Mouse (Mus musculus): ENCODE measurements around the gene Khk. TPM values are rescaled to one million over a fixed set of nuclear protein-coding genes. Genes with fewer than 3 reads are reported as not detected.
A peak's percentile ranks its signal among the peaks of the same experiment; 100 is the strongest.

Khk gene
- polyA plus RNA-seq, 1 experiment from 2014 or later, result 11.2 TPM

GRCm38 (mm10) chr5:30926073-30926472 is 4.8 kb downstream of the Khk start:
- Histone ChIP-seq H3K9ac (no peak overlapping the region), H3K9me3 (ENCODE audit: control insufficient read depth, low read length) (no peaks in the 10 kb centered on the region), H3K27me3 (ENCODE audit: control insufficient read depth, insufficient read depth, low read length) (no peaks in the 10 kb centered on the region), H3K4me3 (replicated peaks; ENCODE audit: low read length) (no peak overlapping the region), H3K4me1 (replicated peaks; ENCODE audit: control insufficient read depth, insufficient read depth, low read length) (peaks cover 12% of the 10 kb centered on the region), H3K4me2 (replicated peaks) (no peak overlapping the region), H3K36me3 (replicated peaks; ENCODE audit: control insufficient read depth, insufficient read depth) (no peaks in the 10 kb centered on the region), H3K27ac (no peak overlapping the region)
- DNase-seq (ENCODE audit: low spot score) (no peak), ATAC-seq (ENCODE audit: low FRiP score) (no peak)
- 90% methylated on average over 2 of the region's 2 CpGs for WGBS

- 41% methylated on average over 7 of the region's 7 CpGs for WGBS
Measured at GRCm38 (mm10) chr5:30927945-30928529, 6.8 kb downstream of the Khk start.

GRCm38 (mm10) chr5:30930121-30930520 is 8.9 kb downstream of the Khk start:
- peak; percentile 41; the same call in 1 of the 2 replicates for ATAC-seq (ENCODE audit: low FRiP score)

More at GRCm38 (mm10) chr5:30927945-30928529, 6.8 kb downstream of the Khk start:
- H3K4me1 ChIP-seq (replicated peaks; ENCODE audit: control insufficient read depth, insufficient read depth, low read length), result no peaks in the 10 kb centered on the region
- ATAC-seq (ENCODE audit: low FRiP score), result peak; percentile 59
- H3K27me3 ChIP-seq (ENCODE audit: control insufficient read depth, insufficient read depth, low read length), result no peaks in the 10 kb centered on the region
- H3K4me3 ChIP-seq (replicated peaks; ENCODE audit: low read length), result no peak overlapping the region
- peak overlapping the region; percentile 32 for H3K4me2 ChIP-seq (replicated peaks)
- no peak overlapping the region for H3K27ac ChIP-seq
- no peak overlapping the region for H3K9ac ChIP-seq
- peak; percentile 72 for DNase-seq (ENCODE audit: low spot score)
- H3K36me3 ChIP-seq (replicated peaks; ENCODE audit: control insufficient read depth, insufficient read depth), result no peaks in the 10 kb centered on the region
- H3K9me3 ChIP-seq (ENCODE audit: control insufficient read depth, low read length), result no peaks in the 10 kb centered on the region

GRCm38 (mm10) chr5:30930846-30931245 is 9.6 kb downstream of the Khk start:
- ATAC-seq (ENCODE audit: low FRiP score) (no peak), DNase-seq (ENCODE audit: low spot score) (no peak)
- H3K4me2 ChIP-seq (replicated peaks), result no peak overlapping the region
- H3K9ac ChIP-seq, result no peak overlapping the region
- WGBS, result 76% methylated on average over 6 of the region's 6 CpGs
- no peaks in the 10 kb centered on the region; the same call in 1 of the 2 replicates for H3K36me3 ChIP-seq (replicated peaks; ENCODE audit: control insufficient read depth, insufficient read depth)
- no peaks in the 10 kb centered on the region for H3K27me3 ChIP-seq (ENCODE audit: control insufficient read depth, insufficient read depth, low read length)
- H3K4me3 ChIP-seq (replicated peaks; ENCODE audit: low read length), result no peak overlapping the region
- no peaks in the 10 kb centered on the region for H3K9me3 ChIP-seq (ENCODE audit: control insufficient read depth, low read length)
- no peaks in the 10 kb centered on the region for H3K4me1 ChIP-seq (replicated peaks; ENCODE audit: control insufficient read depth, insufficient read depth, low read length)
- H3K27ac ChIP-seq, result no peak overlapping the region

More at GRCm38 (mm10) chr5:30930121-30930520, 8.9 kb downstream of the Khk start:
- H3K9me3 ChIP-seq (ENCODE audit: control insufficient read depth, low read length), result no peaks in the 10 kb centered on the region
- H3K27ac ChIP-seq, result no peak overlapping the region
- peak; percentile 83 for DNase-seq (ENCODE audit: low spot score)
- H3K4me1 ChIP-seq (replicated peaks; ENCODE audit: control insufficient read depth, insufficient read depth, low read length), result no peaks in the 10 kb centered on the region
- 41% methylated on average over 4 of the region's 4 CpGs for WGBS
- no peak overlapping the region for H3K4me3 ChIP-seq (replicated peaks; ENCODE audit: low read length)
- H3K9ac ChIP-seq, result no peak overlapping the region
- no peak overlapping the region for H3K4me2 ChIP-seq (replicated peaks)
- no peaks in the 10 kb centered on the region; the same call in 1 of the 2 replicates for H3K36me3 ChIP-seq (replicated peaks; ENCODE audit: control insufficient read depth, insufficient read depth)
- H3K27me3 ChIP-seq (ENCODE audit: control insufficient read depth, insufficient read depth, low read length), result no peaks in the 10 kb centered on the region

GRCm38 (mm10) chr5:30931378-30931777 is 10.1 kb downstream of the Khk start:
- Histone ChIP-seq H3K9me3 (ENCODE audit: control insufficient read depth, low read length) (no peaks in the 10 kb centered on the region), H3K27me3 (ENCODE audit: control insufficient read depth, insufficient read depth, low read length) (no peaks in the 10 kb centered on the region), H3K27ac (no peak overlapping the region), H3K36me3 (replicated peaks; ENCODE audit: control insufficient read depth, insufficient read depth) (no peaks in the 10 kb centered on the region; the same call in 1 of the 2 replicates), H3K4me3 (replicated peaks; ENCODE audit: low read length) (no peak overlapping the region), H3K4me2 (replicated peaks) (no peak overlapping the region), H3K4me1 (replicated peaks; ENCODE audit: control insufficient read depth, insufficient read depth, low read length) (no peaks in the 10 kb centered on the region), H3K9ac (no peak overlapping the region)
- 82% methylated on average over 4 of the region's 4 CpGs for WGBS
- ATAC-seq (ENCODE audit: low FRiP score), result no peak
- DNase-seq (ENCODE audit: low spot score), result no peak

- Histone ChIP-seq H3K4me2 (replicated peaks) (no peak overlapping the region), H3K27me3 (ENCODE audit: control insufficient read depth, insufficient read depth, low read length) (no peaks in the 10 kb centered on the region), H3K27ac (no peak overlapping the region), H3K9ac (no peak overlapping the region), H3K36me3 (replicated peaks; ENCODE audit: control insufficient read depth, insufficient read depth) (no peaks in the 10 kb centered on the region; the same call in 1 of the 2 replicates), H3K4me3 (replicated peaks; ENCODE audit: low read length) (no peak overlapping the region), H3K4me1 (replicated peaks; ENCODE audit: control insufficient read depth, insufficient read depth, low read length) (no peaks in the 10 kb centered on the region), H3K9me3 (ENCODE audit: control insufficient read depth, low read length) (no peaks in the 10 kb centered on the region)
- ATAC-seq (ENCODE audit: low FRiP score) (no peak), DNase-seq (ENCODE audit: low spot score) (no peak)
- WGBS, result 62% methylated on average over 5 of the region's 5 CpGs
Measured at GRCm38 (mm10) chr5:30933705-30934104, 12.5 kb downstream of the Khk start.

GRCm38 (mm10) chr5:30934725-30935461 is 13.7 kb downstream of the Khk start:
- Histone ChIP-seq H3K4me3 (replicated peaks; ENCODE audit: low read length) (no peak overlapping the region), H3K9me3 (ENCODE audit: control insufficient read depth, low read length) (no peaks in the 10 kb centered on the region), H3K27ac (no peak overlapping the region), H3K4me1 (replicated peaks; ENCODE audit: control insufficient read depth, insufficient read depth, low read length) (no peaks in the 10 kb centered on the region), H3K4me2 (replicated peaks) (no peak overlapping the region), H3K27me3 (ENCODE audit: control insufficient read depth, insufficient read depth, low read length) (no peaks in the 10 kb centered on the region), H3K36me3 (replicated peaks; ENCODE audit: control insufficient read depth, insufficient read depth) (no peaks in the 10 kb centered on the region; the same call in 1 of the 2 replicates), H3K9ac (no peak overlapping the region)
- ATAC-seq (ENCODE audit: low FRiP score) (no peak), DNase-seq (ENCODE audit: low spot score) (no peak)
- WGBS, result 89% methylated on average over 5 of the region's 5 CpGs

- H3K4me2 ChIP-seq (replicated peaks), result no peak overlapping the region
- 96% methylated on average over 2 of the region's 2 CpGs for WGBS
- H3K27ac ChIP-seq, result no peak overlapping the region
- H3K4me1 ChIP-seq (replicated peaks; ENCODE audit: control insufficient read depth, insufficient read depth, low read length), result peaks cover 5% of the 10 kb centered on the region; the same call in 1 of the 2 replicates
- H3K9ac ChIP-seq, result no peak overlapping the region
- H3K36me3 ChIP-seq (replicated peaks; ENCODE audit: control insufficient read depth, insufficient read depth), result no peaks in the 10 kb centered on the region
- ATAC-seq (ENCODE audit: low FRiP score), result no peak
- H3K9me3 ChIP-seq (ENCODE audit: control insufficient read depth, low read length), result no peaks in the 10 kb centered on the region
- H3K27me3 ChIP-seq (ENCODE audit: control insufficient read depth, insufficient read depth, low read length), result no peaks in the 10 kb centered on the region
- no peak overlapping the region for H3K4me3 ChIP-seq (replicated peaks; ENCODE audit: low read length)
- no peak for DNase-seq (ENCODE audit: low spot score)
Measured at GRCm38 (mm10) chr5:30943004-30943403, 21.8 kb downstream of the Khk start.

- H3K4me1 ChIP-seq (replicated peaks; ENCODE audit: control insufficient read depth, insufficient read depth, low read length), result peaks cover 5% of the 10 kb centered on the region; the same call in 1 of the 2 replicates
- H3K9me3 ChIP-seq (ENCODE audit: control insufficient read depth, low read length), result no peaks in the 10 kb centered on the region
- H3K36me3 ChIP-seq (replicated peaks; ENCODE audit: control insufficient read depth, insufficient read depth), result no peaks in the 10 kb centered on the region
- no peaks in the 10 kb centered on the region for H3K27me3 ChIP-seq (ENCODE audit: control insufficient read depth, insufficient read depth, low read length)
- no peak overlapping the region for H3K27ac ChIP-seq
- DNase-seq (ENCODE audit: low spot score) (no peak), ATAC-seq (ENCODE audit: low FRiP score) (no peak)
- H3K4me2 ChIP-seq (replicated peaks), result peak overlapping the region; percentile 76
- H3K4me3 ChIP-seq (replicated peaks; ENCODE audit: low read length), result peak overlapping the region; percentile 53
- no peak overlapping the region for H3K9ac ChIP-seq
- 88% methylated on average over 6 of the region's 6 CpGs for WGBS
Measured at GRCm38 (mm10) chr5:30944344-30944743, 23.1 kb downstream of the Khk start.

All from hindbrain, embryonic 14.5 days (tissue).